Mouse (Mus musculus) spleen, adult 2 months (tissue): Measurements from ENCODE around the gene Plk3.

Experiments used
- CTCF ChIP-seq: fragments of 200-500 bp; IDR thresholded peaks from 2 replicates; pipeline ENCODE4 v1.5.1; 2011; ENCODE audit warnings: mild to moderate bottlenecking, inconsistent platforms; ENCODE audit not compliant: insufficient read depth, insufficient read length, insufficient replicate concordance; ENCODE audit errors: extremely low read depth
- POLR2A ChIP-seq: fragments of 200-500 bp; IDR thresholded peaks from 2 replicates; pipeline ENCODE4 v1.6.1; 2011; ENCODE audit warnings: low read depth, low read length, inconsistent platforms

GRCm38 (mm10) chr4:117136034-117136433 is 2.3 kb upstream of the Plk3 start:
- no peak for TF ChIP-seq CTCF
- TF ChIP-seq POLR2A: no peak
